Mouse (Mus musculus): Measurements from ENCODE around the gene Klk1b3.
"Not testable (repeated sequence)": the region's sequence is repeated elsewhere in the genome, so short reads cannot be mapped to it uniquely, and the experiment has no call there.

Gene Klk1b3

GRCm38 (mm10) chr7:44197891-44198290 is at the start of gene Klk1b3:
Gene Klk1b3 (plus strand): TSS chr7:44198191.
- Histone ChIP-seq H3K36me3 (ENCODE audit: control insufficient read depth, insufficient read depth, low read length, poor library complexity, severe bottlenecking) (no peaks in the 10 kb centered on the region), H3K27me3 (ENCODE audit: control insufficient read depth, insufficient read depth, low read length, poor library complexity, severe bottlenecking) (no peaks in the 10 kb centered on the region)
- DNase-seq (ENCODE audit: low read depth, low spot score), result no peak

GRCm38 (mm10) chr7:44179299-44180045 is 18.5 kb upstream of the Klk1b3 start:
- H3K36me3 ChIP-seq (ENCODE audit: control insufficient read depth, insufficient read depth, low read length, poor library complexity, severe bottlenecking), result no peaks in the 10 kb centered on the region
- no peaks in the 10 kb centered on the region for H3K27me3 ChIP-seq (ENCODE audit: control insufficient read depth, insufficient read depth, low read length, poor library complexity, severe bottlenecking)
- DNase-seq (ENCODE audit: low read depth, low spot score), result no peak

DNA sequence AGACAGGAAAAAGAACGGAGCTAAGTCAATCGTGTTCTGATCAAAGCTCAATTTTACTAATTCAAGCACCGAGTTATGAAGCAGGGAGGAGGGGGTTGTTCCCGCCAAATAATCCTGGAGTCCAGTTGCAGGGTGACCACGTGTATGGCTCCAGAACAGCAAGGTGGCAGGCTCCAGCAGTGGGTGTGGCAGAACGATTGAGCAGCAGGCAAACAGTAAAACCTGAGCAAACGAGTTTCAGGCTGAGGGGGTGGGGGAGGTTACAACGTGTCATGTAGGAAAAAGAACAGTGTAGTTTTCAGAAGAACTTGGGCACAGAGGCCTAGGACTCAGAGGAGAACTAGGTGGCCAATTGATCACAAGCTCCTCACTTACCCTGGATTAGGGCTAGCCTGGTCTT is 11.5 kb upstream of the Klk1b3 start:
- H3K27me3 ChIP-seq (ENCODE audit: control insufficient read depth, insufficient read depth, low read length, poor library complexity, severe bottlenecking); H3K36me3 ChIP-seq (ENCODE audit: control insufficient read depth, insufficient read depth, low read length, poor library complexity, severe bottlenecking); DNase-seq (ENCODE audit: low read depth, low spot score): not testable (repeated sequence)

DNA sequence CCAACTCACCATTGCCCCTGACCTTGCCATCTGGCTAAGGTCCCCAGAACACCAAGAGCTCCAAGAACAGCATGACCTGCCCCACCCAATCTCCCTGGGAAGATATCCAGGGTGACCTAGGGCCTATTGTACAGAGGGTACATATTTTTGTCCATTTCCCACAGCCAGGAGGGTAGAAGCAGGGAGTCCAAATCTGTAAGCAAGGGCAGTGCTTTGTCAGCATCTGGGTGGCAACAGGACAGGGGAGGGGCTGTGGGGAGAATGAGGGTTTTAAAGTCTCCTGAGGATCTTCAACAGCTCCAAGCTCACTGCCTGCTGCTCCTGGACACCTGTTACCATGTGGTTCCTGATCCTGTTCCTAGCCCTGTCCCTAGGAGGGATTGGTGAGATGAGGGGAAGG is 10.1 kb upstream of the Klk1b3 start, which contains the start of gene Klk1b24:
TSS of gene Klk1b24 (plus strand) at position 301 of the 400 bp plus-strand sequence.
- H3K27me3 ChIP-seq (ENCODE audit: control insufficient read depth, insufficient read depth, low read length, poor library complexity, severe bottlenecking); H3K36me3 ChIP-seq (ENCODE audit: control insufficient read depth, insufficient read depth, low read length, poor library complexity, severe bottlenecking); DNase-seq (ENCODE audit: low read depth, low spot score): not testable (repeated sequence)

DNA sequence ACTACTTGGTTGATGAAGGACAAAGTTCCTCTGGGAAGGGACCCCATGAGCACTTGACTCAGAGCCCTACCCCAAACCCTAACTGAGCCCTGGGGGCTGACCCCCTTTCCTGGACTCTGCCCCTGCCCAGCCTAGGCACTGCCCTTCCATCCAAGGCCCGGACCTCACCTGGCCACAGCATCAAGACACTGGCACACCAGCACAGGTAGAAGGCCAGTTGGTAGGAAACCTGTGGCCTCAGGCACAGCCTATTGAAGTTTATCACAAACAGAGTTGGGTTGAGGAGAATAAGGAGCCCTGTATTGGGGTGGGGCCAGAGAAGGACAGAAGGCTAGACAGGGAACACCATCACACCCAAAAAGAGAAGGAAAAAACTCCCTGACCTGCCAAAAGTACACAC is 4.5 kb upstream of the Klk1b3 start:
- H3K36me3 ChIP-seq (ENCODE audit: control insufficient read depth, insufficient read depth, low read length, poor library complexity, severe bottlenecking); DNase-seq (ENCODE audit: low read depth, low spot score): not testable (repeated sequence)

GRCm38 (mm10) chr7:44207135-44207534 is 9.1 kb downstream of the Klk1b3 start, which contains the start of gene Klk1b4:
Gene Klk1b4 (plus strand): TSS chr7:44207435.
- H3K27me3 ChIP-seq (ENCODE audit: control insufficient read depth, insufficient read depth, low read length, poor library complexity, severe bottlenecking); H3K36me3 ChIP-seq (ENCODE audit: control insufficient read depth, insufficient read depth, low read length, poor library complexity, severe bottlenecking); DNase-seq (ENCODE audit: low read depth, low spot score): not testable (repeated sequence)

More for the DNA sequence above, 4.5 kb upstream of the Klk1b3 start:
- not testable (repeated sequence) for H3K27me3 ChIP-seq (ENCODE audit: control insufficient read depth, insufficient read depth, low read length, poor library complexity, severe bottlenecking)

DNA sequence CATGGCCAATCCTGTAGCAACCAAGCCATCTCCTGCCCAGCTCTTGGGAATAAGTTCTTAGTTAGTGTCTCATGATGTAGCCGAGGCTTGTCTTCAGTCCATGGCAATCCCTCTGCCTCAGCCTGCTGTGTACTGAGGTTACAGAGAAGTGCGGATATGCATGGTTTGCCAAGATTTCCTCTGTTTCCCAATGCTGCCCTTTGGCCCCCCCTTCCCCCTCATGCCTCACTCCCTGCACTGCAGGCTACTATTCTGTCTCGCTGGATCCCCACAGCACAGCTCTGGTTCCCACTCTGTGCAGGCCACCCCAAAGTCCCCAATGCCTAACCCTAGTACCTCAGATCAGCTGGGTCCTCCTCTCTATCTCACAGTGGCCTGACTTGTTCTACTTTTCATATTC is 10.3 kb downstream of the Klk1b3 start:
- Histone ChIP-seq H3K36me3 (ENCODE audit: control insufficient read depth, insufficient read depth, low read length, poor library complexity, severe bottlenecking) (no peaks in the 10 kb centered on the region), H3K27me3 (ENCODE audit: control insufficient read depth, insufficient read depth, low read length, poor library complexity, severe bottlenecking) (no peaks in the 10 kb centered on the region)
- DNase-seq (ENCODE audit: low read depth, low spot score), result no peak

DNA sequence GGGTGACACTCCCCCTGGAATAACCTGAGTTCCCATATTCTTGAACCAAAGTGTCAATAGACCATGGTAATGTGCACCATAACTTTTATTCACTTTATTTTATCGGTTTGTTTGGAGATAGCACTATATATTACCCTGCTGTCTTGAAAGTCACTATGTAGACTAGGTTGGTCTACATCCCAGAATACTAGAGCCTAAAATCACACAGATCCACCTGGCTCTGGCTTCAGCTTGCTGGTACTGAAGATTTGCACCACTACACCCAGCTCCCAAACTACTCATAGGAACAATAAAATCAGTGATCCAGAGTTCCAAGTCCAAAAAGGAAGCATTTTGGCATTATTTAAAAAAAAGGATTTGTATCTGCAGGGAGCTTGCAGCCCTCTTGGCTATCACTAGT is 17.7 kb downstream of the Klk1b3 start, which contains the start of gene Klk1b5:
TSS of gene Klk1b5 (plus strand) at position 301 of the 400 bp plus-strand sequence.
- Histone ChIP-seq H3K27me3 (ENCODE audit: control insufficient read depth, insufficient read depth, low read length, poor library complexity, severe bottlenecking) (no peaks in the 10 kb centered on the region), H3K36me3 (ENCODE audit: control insufficient read depth, insufficient read depth, low read length, poor library complexity, severe bottlenecking) (no peaks in the 10 kb centered on the region)
- no peak for DNase-seq (ENCODE audit: low read depth, low spot score)

GRCm38 (mm10) chr7:44221601-44222000 is 23.6 kb downstream of the Klk1b3 start:
- DNase-seq (ENCODE audit: low read depth, low spot score); H3K36me3 ChIP-seq (ENCODE audit: control insufficient read depth, insufficient read depth, low read length, poor library complexity, severe bottlenecking); H3K27me3 ChIP-seq (ENCODE audit: control insufficient read depth, insufficient read depth, low read length, poor library complexity, severe bottlenecking): not testable (repeated sequence)

DNA sequence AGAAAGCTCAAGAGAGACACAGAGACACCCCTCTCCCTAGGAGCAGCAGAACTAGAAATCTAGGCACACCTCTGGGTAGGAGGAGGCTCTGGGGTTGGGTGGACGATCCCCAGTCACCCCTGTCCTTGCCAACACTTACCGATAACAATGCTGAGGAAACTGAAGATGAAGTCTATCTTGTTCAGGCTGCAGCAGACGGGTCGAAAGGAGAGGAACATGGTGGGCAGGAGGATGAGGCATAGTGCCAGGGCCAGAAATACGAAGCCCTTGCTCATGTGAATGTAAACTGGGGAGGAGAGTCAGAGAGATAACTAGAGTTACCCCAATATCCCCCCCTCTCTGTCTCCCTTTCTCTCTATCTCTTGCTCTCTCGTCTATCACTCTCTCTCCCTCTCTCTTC is 24.3 kb downstream of the Klk1b3 start:
- H3K27me3 ChIP-seq (ENCODE audit: control insufficient read depth, insufficient read depth, low read length, poor library complexity, severe bottlenecking); DNase-seq (ENCODE audit: low read depth, low spot score); H3K36me3 ChIP-seq (ENCODE audit: control insufficient read depth, insufficient read depth, low read length, poor library complexity, severe bottlenecking): not testable (repeated sequence)

GRCm38 (mm10) chr7:44225076-44225475 is 27.1 kb downstream of the Klk1b3 start, which contains the start of gene Klk1:
Gene Klk1 (plus strand): TSS chr7:44225360.
- no peak for DNase-seq (ENCODE audit: low read depth, low spot score)
- no peaks in the 10 kb centered on the region for H3K36me3 ChIP-seq (ENCODE audit: control insufficient read depth, insufficient read depth, low read length, poor library complexity, severe bottlenecking)
- no peaks in the 10 kb centered on the region for H3K27me3 ChIP-seq (ENCODE audit: control insufficient read depth, insufficient read depth, low read length, poor library complexity, severe bottlenecking)

- no peak for DNase-seq (ENCODE audit: low read depth, low spot score)
Measured at GRCm38 (mm10) chr7:44235909-44236308, 37.9 kb downstream of the Klk1b3 start, which contains the start of gene Gm36864. Gene Gm36864 (plus strand): TSS chr7:44236177.

GRCm38 (mm10) chr7:44239913-44240312 is 41.9 kb downstream of the Klk1b3 start:
- Histone ChIP-seq H3K36me3 (ENCODE audit: control insufficient read depth, insufficient read depth, low read length, poor library complexity, severe bottlenecking) (no peaks in the 10 kb centered on the region), H3K27me3 (ENCODE audit: control insufficient read depth, insufficient read depth, low read length, poor library complexity, severe bottlenecking) (no peaks in the 10 kb centered on the region)
- no peak for DNase-seq (ENCODE audit: low read depth, low spot score)

More at GRCm38 (mm10) chr7:44235909-44236308, 37.9 kb downstream of the Klk1b3 start, which contains the start of gene Gm36864:
- H3K36me3 ChIP-seq (ENCODE audit: control insufficient read depth, insufficient read depth, low read length, poor library complexity, severe bottlenecking), result no peaks in the 10 kb centered on the region
- H3K27me3 ChIP-seq (ENCODE audit: control insufficient read depth, insufficient read depth, low read length, poor library complexity, severe bottlenecking), result no peaks in the 10 kb centered on the region

DNA sequence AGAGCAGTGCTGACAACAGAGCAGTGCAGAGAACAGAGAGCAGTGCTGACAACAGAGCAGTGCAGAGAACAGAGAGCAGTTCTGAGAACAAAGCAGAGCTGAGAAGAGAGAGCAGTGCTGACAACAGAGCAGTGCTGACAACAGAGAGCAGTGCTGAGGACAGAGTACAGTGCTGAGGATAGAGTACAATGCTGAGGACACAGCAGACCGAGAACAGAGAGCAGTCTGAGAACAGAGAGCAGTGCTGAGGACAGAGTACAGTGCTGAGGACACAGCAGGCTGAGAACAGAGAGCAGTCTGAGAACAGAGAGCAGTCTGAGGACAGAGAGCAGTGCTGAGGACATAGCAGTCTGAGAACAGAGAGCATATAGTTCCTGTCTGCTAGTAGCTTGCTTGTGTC is 42.7 kb downstream of the Klk1b3 start:
- no peaks in the 10 kb centered on the region for H3K27me3 ChIP-seq (ENCODE audit: control insufficient read depth, insufficient read depth, low read length, poor library complexity, severe bottlenecking)
- DNase-seq (ENCODE audit: low read depth, low spot score), result no peak
- H3K36me3 ChIP-seq (ENCODE audit: control insufficient read depth, insufficient read depth, low read length, poor library complexity, severe bottlenecking), result no peaks in the 10 kb centered on the region

DNA sequence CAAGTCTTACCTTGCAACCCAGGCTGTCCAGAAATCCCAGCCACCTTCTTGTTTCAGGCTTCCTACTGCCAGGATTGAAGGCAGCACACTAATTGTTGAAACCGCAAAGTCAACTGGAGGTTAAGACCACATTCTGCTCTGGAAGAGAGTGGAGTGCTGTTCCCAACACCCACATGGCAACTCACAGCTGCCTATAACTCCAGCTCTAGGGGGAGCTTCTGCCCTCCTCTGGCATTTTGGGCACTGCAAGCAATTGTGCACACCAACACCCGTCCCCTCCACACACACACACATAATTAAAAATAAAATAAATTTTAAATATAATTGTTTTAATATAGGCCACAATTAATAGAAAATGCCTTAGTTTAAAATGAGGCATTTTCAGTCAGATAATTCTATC is 43.2 kb downstream of the Klk1b3 start:
- no peak for DNase-seq (ENCODE audit: low read depth, low spot score)
- H3K36me3 ChIP-seq (ENCODE audit: control insufficient read depth, insufficient read depth, low read length, poor library complexity, severe bottlenecking), result no peaks in the 10 kb centered on the region
- no peaks in the 10 kb centered on the region for H3K27me3 ChIP-seq (ENCODE audit: control insufficient read depth, insufficient read depth, low read length, poor library complexity, severe bottlenecking)

Data from splenic B cell, adult 2 months (primary cell).